Mouse (Mus musculus): ENCODE measurements around the gene Rab7.
"Not testable (repeated sequence)": the region's sequence is repeated elsewhere in the genome, so short reads cannot be mapped to it uniquely, and the experiment has no call there.

Gene Rab7

GRCm38 (mm10) chr6:87997706-87998265 is 47.3 kb downstream of the Rab7 start:
- DNase-seq = peak; percentile 66

GRCm38 (mm10) chr6:87996606-87997005 is 48.5 kb downstream of the Rab7 start:
- DNase-seq = no peak

- no peak for DNase-seq
Observed at GRCm38 (mm10) chr6:87995519-87995918, 49.6 kb downstream of the Rab7 start.

- peak; percentile 12 for DNase-seq
Observed at GRCm38 (mm10) chr6:87993790-87994571, 51.1 kb downstream of the Rab7 start.

- DNase-seq = no peak
Observed at GRCm38 (mm10) chr6:87992733-87993132, 52.3 kb downstream of the Rab7 start.

- DNase-seq = no peak
Observed at GRCm38 (mm10) chr6:87991886-87992285, 53.2 kb downstream of the Rab7 start.

- DNase-seq = no peak
Observed at GRCm38 (mm10) chr6:87991216-87991615, 53.9 kb downstream of the Rab7 start.

GRCm38 (mm10) chr6:87982506-87982905 is 62.6 kb downstream of the Rab7 start:
- no peak for DNase-seq

- DNase-seq = peak; percentile 45
Observed at GRCm38 (mm10) chr6:87981547-87982256, 63.4 kb downstream of the Rab7 start, which contains the start of gene H1fx. Gene H1fx, minus strand, starts transcription at chr6:87981637.

GRCm38 (mm10) chr6:87981030-87981485 is 64.0 kb downstream of the Rab7 start:
- DNase-seq = peak; percentile 32

- peak; percentile 57 for DNase-seq
Observed at GRCm38 (mm10) chr6:87980374-87981029, 64.6 kb downstream of the Rab7 start.

- no peak for DNase-seq
Observed at GRCm38 (mm10) chr6:87979728-87980127, 65.3 kb downstream of the Rab7 start.

- no peak for DNase-seq
Observed at GRCm38 (mm10) chr6:87970041-87970440, 75.0 kb downstream of the Rab7 start.

GRCm38 (mm10) chr6:87962457-87962856 is 82.6 kb downstream of the Rab7 start:
- DNase-seq = not testable (repeated sequence)
